Mouse (Mus musculus) gastrocnemius, postnatal 10 days (tissue): ENCODE results near the gene Stx7. TPM values are rescaled to one million over a fixed set of nuclear protein-coding genes. Genes with fewer than 3 reads are reported as not detected.
"Not testable (repeated sequence)": the region's sequence is repeated elsewhere in the genome, so short reads cannot be mapped to it uniquely, and the experiment has no call there.

ENCODE experiments used
- DNase-seq: peaks from one replicate; pipeline ENCODE4 v3.0.0; 2021; ENCODE audit warnings: mixed read lengths
- long read RNA-seq, 2 experiments: library from polyadenylated mRNA; stranded (forward); transcript quantifications; one replicate each; pipeline ENCODE4 v2.0.0; 2021
- total RNA-seq, 2 experiments: library from RNA; stranded (reverse); gene quantifications; 2 replicates each; pipeline ENCODE4 v1.2.3; 2021

The Stx7 gene
- total RNA-seq: 10 to 100 TPM; 31.8 to 34.9 TPM
- long read RNA-seq, experiment 1, transcript Stx7-205 (10 exons, 3,435 nt): major isoform, 49 of 52 reads
- long read RNA-seq, experiment 1, partial matches to known transcripts: 0 of 52 reads
- long read RNA-seq, experiment 1, other reads (novel, unspliced or antisense): 3 of 52 reads
- long read RNA-seq, experiment 2, transcript Stx7-205 (10 exons, 3,435 nt): major isoform, 58 of 66 reads
- long read RNA-seq, experiment 2, partial matches to known transcripts: 4 of 66 reads
- long read RNA-seq, experiment 2, other reads (novel, unspliced or antisense): 4 of 66 reads

DNA sequence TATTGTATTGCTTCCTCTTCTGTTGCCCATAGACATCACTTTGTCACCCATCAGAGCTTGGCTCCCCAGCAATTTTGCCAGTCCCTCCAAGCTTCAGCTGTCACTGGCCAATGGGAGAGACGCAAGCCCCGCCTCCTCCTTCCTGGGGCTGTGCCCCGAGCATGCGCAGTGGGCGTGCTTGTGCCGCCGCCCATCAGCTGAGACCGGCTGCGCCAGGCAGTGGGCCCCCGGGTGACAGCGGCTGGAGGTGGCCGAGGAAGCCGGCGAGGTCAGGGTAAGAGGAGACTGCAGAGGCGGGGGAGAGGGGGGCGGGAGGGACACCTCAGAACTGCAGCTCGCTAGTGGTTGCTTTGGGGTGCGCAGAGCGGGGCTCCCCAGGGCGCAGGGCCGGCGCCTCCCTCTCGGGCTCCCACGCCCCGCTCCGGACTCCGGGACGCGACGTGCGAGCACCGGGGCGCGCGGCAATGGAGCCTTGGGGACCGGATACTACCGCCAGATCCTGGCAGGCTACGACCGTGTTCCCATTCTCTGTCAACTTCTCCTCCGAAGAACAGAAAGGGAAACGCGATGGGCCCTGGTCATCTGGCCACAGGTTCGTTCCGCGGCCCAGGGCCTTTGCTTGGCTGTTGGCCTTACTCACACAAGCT, at the start of gene Stx7:
TSS of gene Stx7 (plus strand) at position 168 of the 647 bp plus-strand sequence.
- DNase-seq: peak; percentile 92

DNA sequence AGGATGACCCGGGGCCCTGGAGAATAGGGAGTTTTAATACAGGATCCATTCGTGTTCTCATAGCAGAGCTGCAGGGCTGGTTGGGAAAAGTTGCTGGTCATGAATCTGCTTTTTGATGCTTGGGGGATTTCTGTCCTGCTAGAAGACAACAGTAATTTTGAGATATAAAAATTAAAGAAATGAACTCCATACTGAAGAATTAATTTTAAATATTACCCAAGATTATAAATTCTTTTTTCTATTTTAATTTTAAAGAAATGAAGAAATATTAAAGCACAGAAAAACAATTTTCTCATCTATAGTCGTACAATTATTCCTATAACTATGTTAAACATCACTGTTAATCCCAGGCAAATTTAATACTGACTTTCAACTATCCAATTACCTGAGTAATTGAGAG, 47.3 kb upstream of the Stx7 start, which contains the start of gene Taar8c:
TSS of gene Taar8c (minus strand) at position 101 of the 400 bp plus-strand sequence.
- not testable (repeated sequence) for DNase-seq

DNA sequence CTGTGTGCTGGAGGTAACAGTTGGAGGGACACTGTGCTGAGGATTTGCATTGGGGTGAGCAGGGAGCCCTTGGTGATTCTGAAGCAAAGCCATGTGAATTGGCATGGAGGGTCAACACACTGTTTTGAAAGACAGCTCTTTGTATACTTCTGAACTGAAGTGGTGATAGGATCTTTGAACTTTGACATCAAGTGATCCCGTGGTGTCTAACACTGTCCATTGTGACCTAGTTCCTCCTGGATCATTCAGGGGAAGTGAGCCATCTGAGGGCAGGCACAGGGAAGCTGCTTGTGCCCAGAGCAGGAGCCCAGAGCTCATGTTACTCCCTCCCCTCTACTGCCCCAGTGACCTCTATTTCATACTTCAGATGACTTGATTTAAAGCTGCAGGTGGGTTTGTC, 45.8 kb upstream of the Stx7 start:
- DNase-seq: not testable (repeated sequence)

DNA sequence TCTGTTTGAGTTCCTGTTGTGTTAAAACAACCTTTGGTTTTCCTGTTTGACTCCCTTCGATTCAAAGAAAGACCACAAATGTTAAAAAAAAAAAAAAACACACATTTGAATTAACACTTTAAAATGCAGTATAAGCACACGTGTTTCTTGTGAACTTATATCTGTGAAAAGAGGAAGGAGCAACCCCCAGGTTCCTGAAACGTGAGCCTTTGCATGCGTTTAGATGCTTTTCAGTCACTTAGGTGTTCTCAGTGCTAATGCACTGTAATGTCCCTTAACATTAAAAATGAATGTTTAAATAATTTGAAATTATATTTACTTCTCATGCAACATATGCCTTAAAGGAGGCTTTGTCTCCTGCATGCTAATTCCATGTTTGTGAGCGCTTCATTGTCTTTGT, 41.4 kb upstream of the Stx7 start:
- DNase-seq: no peak

DNA sequence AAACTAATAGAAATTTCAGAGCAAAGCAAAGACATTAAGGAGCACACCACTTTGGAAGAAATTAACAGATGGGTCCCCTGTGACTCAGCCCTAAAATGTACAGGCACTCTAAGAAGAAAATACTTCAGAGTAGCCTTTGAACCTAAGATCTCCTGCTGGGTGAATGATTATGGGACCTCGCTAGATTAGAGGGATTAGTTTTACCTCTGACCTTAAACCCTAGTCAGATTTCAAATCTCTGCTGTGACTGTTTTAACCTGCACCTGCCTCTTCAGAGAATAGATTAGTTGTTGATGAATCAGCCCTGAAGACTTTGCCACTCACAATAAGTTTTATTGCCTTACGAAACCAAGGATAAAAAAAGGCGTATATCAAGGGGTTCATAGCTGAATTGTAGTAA, 40.9 kb upstream of the Stx7 start:
- DNase-seq: no peak

DNA sequence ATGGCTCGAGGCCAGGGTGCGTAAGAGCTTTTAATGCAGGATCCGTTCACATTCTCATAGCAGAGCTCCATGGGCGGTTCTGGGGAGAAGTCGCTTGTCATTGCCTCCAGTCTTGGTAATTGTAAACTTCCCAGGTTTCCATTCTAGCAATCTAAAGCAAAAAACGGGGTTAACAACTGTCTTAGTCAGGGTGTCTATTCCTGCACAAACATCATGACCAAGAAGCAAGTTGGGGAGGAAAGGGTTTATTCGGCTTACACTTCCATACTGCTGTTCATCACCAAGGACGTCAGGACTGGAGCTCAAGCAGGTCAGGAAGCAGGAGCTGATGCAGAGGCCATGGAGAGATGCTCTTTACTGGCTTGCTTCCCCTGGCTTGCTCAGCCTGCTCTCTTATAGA, 39.7 kb upstream of the Stx7 start, which contains the start of gene Taar9:
TSS of gene Taar9 (minus strand) at position 101 of the 400 bp plus-strand sequence.
- not testable (repeated sequence) for DNase-seq

DNA sequence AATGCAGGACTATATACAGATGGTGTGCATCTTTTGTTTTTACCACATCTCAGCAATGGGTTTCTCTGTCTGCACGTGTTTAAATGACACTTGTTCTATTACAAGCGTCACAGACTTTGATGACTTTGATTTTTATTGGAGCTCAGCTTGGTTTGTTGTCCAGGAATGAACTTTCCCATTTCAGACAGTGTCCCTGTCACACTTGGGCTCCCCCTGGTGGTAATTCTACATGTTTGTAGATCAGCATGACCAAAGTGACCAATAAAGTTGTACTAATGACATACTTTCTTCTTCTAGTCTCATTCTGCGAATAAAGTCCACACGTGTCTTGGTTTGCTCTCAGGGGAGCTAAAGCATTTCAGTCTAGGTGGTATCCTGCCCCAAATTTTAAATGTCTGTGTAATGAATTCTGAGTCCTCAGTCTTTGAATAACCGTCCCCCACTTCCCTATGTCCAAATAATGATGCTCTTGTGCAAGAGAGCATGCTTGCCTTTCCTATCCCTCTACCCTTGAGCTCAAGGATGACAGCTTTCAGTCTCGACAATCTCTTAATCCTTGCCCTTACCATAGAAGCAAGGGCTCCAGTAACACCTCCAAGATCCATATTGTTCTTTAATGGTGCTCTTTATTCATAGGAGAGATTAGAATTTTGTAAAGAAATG, 37.9 kb upstream of the Stx7 start:
- peak; percentile 36 for DNase-seq

DNA sequence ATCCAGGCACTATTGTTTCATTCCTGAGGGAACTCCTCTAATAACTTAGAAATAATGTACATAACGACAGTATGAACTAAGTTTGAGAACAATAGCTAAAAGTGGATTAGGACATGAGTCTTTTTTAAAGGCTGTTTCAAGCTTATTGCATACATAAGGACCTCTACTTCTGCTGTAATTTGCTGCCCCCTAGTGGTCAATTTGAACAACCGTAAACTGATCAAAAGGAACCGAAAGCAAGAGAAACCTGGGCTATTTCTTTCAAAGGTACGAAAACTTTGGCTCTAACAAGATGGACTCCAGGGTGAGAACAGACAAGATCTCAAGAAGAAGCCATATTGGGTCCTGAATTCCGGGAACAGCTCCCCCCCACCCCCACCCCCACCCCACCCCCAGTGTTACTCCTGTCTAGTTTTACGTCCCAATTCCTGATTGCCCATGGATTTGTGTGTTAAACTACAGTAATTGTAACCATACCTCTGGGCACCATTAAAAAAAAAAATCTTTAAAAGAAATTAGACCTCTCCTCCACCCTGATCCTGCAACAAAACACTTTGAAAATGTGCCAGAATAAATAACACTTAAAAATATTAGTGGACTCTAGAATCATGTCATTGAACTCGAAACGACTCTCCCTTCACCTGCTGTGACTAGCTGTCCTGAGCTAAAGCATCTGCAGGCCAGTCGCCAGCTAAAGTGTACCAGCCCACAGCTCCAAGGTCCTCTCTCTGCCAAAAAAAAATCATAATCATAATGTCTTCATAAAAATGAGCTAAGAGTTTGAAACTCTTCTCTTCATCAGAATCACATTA, 17.4 kb upstream of the Stx7 start:
- DNase-seq: peak; percentile 13

DNA sequence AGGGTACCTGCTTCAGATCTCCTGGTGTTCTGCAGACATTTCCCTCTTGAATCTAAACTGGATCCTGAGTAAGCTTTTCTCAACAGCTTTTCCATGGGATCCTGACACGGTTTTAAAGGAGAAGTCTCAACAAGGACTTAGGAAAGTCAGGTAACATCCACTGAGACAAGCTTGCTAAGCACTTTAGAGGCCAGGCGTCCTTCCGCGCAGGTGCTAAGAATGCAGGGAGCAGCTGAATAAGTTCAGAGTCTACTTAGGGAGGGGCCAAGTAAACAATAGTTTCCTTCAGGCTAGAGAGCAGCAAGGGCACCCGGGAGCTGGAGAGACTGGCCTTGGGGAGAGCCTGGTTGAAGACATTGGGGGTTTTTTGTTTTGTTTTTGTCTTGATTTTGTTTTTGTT, 16.8 kb upstream of the Stx7 start:
- no peak for DNase-seq

DNA sequence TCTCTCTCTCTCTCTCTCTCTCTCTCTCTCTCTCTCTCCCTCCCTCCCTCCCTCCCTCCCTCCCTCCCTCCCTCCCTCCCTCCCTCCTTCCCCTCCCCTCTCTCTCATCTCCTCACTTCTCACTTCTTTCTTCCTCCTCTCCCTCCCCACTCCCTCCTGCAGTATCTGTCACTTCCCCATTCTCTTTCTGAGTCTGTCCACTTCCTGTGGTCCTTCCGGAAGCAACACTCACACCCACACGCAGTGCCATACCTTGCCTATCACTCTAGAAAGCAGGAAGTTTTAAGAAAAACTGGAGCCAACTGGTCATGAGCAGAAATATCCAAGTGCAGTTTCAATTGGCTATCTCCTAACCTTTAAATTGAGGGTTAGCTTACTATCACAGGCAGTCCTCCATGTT, 16.0 kb upstream of the Stx7 start:
- DNase-seq: no peak

DNA sequence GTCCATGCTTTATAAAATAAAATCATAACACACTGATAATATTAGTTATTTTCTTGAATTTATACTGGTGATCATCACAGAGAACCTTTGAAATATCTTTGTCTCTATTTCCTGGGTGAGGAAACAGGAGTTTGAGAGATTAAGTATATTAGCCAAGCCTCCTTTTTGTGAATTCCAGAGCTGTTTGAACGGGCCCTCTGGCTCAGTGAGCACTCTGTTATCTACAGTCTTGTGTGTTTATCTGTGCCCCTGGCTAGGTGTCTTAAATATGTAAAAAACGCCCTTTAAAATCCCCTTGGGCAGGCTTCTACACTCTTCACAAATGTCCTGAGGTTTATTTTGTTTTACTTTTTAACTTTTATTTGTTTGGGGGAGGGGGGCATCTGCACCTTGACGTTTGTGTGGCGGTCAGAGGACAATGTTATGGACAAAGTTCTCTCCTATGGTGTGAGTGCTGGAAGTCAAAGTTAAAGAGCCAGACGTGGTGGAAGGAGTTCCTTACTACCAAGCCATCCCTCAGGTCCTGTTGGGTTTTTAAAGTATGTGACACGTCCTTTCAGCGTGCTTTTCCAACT, 14.9 kb upstream of the Stx7 start:
- DNase-seq: no peak

DNA sequence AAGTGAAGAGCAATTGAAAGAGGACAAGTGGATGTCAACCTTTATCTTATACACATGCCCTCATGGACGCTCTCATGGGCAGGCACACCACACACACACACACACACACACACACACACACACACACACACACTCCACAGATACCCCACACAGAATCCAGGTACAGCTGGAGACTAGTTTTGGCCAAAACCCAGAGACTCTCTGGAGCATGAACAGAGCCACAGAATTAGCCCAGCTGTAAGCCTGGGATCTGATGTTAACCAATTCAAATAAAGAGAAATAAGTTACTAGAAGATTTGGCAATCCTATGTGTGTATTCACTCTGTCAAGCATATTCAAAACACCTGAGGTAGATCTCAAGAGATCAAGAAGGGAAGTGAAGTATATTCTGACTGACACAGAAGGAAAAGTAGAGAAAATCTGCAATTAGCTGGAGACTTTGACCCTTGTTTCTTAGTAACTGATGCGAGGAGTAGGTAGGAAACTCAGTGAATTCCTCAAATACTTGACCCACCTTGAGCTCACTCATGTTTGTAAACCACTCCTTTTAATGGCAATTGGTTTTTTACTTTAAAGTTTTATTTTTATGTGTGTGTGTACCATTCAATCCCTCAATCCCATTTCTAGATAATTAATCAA, 10.4 kb upstream of the Stx7 start:
- no peak for DNase-seq

DNA sequence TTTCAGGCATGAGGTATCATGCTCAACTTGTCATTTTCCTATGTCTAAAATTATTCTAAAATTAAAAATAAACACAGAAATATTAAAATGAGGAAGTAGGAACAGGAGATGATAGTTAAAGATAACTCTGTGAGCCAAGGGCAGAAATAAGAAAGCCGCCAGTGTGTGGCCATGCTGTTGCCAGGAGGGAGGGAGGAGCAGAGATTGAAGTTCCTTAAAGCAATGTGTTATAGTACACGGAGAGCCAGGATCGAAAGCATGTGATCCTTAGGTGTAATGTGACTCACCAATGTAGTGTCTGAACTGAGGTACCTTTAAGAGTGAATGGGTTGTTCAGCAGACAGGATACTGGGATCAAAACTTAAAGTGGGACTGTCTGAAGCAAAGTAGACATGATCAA, 6.4 kb upstream of the Stx7 start:
- DNase-seq: no peak

DNA sequence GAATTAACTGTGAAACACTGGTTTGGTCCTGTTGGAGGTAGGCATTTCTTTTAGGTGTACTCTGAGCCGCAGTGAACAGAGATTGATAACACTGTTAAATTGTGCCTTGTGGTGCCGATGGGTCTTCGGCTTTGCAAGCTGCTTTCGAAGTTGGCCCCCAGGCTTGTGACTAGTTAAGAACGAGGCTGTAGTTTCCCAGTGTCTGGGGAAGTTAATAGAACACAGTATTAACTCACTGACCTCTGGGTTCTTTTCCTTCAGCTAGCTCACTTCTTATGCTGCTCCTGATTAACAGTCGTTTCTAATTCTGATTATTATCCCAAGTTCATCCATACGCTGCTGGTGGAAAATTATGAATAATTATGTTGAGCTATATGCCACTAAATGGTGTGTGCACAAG, 984 bp downstream of the Stx7 start:
- DNase-seq: no peak

DNA sequence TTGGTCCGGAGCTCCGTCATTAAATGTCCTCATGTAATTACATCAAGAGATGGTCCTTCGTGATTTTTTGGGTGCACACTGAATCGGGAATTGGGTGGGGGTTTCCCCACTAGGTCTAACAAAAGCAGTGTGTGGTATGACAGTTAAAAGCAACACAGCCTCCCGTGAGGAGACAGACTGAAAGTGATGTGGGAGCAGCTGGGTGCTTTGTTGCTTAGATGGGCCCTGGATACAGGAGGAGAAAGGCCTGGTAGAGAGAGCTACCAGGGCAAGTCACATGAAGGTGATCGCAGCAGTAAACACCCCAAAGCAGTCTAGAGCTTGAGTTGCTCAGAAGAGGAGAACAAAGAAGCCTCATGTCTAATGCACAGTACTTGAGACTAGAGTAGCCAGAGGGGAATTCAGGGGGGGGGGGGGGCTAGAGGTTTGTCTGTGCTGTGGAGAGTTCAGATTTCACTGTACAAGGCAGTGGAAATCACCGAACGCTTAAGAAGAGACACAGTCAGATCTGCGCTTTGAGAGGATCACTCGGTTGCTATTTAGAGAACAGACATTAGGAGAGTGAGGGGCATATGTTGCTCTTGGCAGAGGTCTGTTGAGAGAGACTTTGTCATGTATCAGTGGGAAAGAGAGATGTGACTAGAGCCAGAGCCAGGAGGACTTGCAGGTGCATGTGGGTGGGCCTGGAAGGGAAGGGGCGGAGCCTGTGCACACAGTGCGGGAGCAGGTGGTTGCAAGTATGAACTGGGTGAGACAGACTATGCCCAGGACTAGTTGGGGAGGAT, 9.6 kb downstream of the Stx7 start:
- DNase-seq: no peak

DNA sequence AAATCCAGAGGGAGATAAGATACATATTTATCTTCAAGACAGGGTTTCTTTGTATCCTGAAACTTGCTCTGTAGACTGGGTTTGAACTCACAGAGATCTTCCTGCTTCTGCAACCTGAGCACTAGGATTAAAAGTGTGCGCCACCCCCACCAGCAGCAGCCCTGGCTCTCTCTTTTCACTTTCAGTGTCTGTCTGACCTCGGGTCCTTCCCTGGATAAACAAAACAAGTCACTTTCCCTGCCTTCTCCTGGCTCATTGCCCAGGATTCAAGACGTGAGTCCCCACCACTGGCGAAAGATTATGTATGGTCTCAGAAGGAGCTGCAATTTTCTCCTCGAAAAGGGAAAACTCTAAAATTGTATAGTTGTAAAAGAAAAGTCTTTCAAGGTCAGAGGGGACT, 10.5 kb downstream of the Stx7 start:
- no peak for DNase-seq

DNA sequence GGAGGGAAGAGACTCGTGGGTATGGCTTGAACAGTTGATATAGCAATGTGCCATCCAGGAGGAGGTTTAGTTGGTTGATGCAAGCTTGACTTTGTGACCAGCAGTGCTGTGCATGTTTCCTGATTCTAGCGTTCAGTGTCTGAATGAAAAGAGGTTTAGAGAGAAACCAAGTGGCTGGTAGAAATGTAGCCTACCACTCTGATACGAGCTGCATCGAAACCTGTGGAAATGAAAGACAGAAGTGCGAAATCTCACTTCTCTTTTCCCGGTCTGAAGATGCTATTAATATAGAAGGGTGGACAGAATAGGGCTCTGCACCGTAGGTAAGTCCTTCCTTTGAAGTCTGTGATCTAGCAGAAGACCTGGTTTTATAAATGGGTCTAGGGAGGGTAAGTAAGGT, 11.2 kb downstream of the Stx7 start:
- DNase-seq: no peak

DNA sequence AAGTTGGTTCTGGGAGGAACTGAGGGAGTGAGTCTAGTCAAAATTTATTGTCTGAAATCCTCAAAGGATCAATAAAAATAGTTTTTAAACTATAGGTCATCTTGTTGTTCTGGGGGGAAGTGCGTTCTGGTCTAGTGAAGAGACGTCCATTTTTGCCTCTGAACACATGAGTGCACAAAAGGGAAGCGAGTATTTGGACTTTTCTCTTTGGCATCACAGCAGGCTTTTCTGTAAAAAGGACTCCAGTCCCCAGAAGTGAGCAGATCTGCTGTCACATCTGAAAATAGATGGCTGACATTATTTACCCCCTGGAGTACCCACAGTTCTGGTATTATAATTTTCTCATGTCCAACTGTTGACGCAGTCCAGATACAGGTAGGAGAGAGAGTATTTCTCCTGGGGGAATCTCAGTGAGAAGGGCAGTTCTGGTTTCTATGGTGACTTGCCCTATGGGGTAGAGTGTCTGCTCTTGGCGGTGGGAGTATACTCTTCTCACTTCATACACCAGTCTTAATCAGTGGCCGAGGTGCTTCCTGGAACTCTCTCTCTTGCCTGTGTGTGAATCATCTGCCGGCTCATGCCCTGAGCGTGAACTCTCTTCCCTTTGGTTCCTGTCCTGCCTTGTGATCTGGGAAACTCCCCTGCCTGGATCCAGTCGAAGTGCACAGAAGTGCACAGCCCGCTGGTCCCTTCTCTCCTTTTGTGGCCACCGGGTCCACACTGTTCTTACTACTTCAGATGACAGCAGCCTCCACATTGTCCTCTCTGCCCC, 15.2 kb downstream of the Stx7 start:
- DNase-seq: no peak

DNA sequence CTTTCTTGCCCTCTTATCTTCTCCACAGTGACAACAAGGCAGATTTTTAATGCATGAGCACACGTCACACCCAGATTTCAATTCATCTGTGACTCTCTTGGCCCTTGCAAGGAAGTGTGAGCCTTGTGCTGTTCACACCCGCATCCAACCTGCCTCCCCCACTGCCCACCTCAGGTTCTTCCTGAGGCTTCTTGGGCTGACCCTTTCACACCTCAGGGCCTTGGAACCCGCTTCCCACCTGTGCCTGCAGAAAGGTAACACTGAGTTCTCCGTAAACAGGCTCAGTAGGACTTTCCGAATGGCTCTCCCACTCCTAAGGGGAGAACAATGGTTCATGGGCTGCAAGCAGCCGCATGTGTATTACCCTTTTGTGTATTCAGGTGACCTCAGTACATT, 15.8 kb downstream of the Stx7 start:
- no peak for DNase-seq

DNA sequence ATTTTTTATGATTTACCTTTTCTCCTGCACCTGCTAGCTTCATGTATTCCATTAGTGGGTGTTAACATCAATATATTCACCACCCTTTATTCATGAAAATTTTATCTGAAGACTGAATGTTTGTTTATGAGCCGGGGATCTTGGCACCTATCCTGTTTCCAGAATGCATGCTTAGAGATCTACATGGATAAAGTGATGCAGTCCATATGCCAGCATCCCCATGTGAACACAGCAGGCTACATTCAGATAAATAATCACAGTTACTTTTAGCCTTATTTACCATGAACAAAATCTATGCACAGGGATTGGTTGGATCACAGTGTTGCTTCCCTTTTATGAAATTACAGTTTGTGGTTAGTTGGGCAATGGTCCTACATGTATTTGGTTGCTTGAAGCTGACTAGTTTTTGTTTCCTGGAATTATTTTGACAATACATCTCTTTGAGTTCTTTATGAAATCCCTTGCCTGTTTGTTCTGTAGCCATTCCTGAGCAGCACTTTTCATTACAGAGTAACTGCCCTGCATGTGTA, 16.5 kb downstream of the Stx7 start:
- no peak for DNase-seq
